Mouse (Mus musculus): ENCODE data around the gene Ezh1. TPM values are rescaled to one million over a fixed set of nuclear protein-coding genes. Genes with fewer than 3 reads are reported as not detected.

Gene Ezh1
- polyA plus RNA-seq, 1 experiment from 2014 or later = 18.7 TPM

DNA sequence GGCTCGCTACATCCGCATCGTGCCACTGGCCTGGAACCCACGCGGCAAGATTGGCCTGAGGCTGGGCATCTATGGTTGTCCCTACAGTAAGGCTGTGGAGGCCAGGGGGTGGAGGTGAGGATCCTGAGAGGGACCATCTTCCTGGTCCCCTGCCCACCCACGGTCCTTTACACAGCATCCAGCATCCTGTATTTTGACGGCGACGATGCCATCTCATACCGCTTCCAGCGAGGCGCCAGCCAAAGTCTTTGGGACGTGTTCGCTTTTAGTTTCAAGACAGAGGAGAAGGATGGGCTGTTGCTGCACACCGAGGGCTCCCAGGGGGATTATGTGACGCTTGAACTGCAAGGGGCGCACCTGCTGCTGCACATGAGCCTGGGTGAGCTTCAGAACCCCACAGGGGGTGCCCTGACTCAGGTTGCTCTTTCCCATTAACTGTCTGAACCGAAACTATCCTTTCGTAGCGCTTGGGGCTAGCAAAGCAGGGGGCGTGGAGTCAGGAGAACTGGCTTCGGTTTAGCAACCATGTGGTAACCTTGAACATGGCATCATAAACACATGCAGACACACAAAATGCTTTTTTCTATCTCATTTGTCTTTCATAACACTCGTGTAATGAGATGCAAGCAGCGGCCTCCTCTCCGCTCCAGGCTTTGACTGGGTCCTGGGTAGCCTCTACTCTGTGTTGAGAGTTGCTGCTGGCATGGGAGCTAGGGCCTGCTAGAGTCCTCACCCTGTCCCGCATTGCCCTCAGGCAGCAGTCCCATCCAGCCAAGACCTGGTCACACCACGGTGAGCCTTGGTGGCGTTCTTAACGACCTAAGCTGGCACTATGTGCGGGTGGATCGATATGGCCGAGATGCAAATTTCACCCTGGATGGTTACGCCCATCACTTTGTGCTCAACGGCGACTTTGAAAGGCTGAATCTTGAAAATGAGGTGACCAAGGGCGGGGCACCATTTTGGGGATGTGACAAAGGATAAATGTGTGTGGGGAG is 47.9 kb downstream of the Ezh1 start:
- Histone ChIP-seq H3K9ac (no peak overlapping the region), H3K9me3 (replicated peaks) (no peaks in the 10 kb centered on the region), H3K27me3 (peaks cover 46% of the 10 kb centered on the region), H3K36me3 (no peaks in the 10 kb centered on the region), H3K4me3 (replicated peaks) (no peak overlapping the region), H3K4me2 (replicated peaks) (peak overlapping the region; percentile 10; the same call in 1 of the 2 replicates), H3K4me1 (peaks cover 49% of the 10 kb centered on the region), H3K27ac (replicated peaks) (no peak overlapping the region)
- WGBS = 50% methylated on average over 36 of the region's 36 CpGs
- no peak for ATAC-seq (ENCODE audit: insufficient number of reproducible peaks, low FRiP score, low TSS enrichment, low read depth)

DNA sequence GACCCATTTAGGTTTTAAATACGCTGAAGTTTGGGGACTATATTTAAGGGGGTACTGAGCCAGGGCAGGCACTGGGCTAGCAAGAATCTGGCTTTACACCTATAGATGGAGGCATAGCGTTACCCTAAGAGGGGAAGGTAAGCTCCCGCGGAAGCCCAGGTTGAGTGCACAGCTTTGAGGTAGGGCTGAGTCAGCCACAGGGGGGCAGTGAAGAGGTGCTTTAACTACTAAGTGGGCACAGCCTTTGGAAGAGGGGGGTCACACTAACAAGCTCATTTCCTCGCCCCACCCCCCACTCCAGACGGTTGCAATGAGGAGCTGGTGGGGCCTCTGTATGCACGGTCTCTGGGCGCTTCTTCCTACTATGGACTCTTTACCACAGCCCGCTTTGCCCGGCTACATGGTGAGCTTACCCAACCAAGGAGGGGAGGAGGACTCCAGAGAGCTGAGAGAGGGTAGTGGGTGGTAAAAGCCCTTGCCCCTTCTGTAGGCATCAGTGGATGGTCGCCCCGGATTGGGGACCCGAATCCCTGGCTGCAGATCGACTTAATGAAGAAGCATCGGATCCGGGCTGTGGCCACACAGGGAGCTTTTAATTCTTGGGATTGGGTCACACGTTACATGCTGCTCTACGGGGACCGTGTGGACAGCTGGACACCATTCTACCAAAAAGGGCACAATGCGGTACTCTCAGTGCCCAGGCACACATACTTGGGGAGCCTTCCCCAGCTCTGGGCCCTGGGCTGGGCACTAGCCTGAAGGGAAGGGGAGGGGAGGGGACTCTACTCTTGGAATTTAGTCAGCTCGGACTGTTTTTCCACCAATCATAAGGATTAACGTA is 49.1 kb downstream of the Ezh1 start:
- Histone ChIP-seq H3K9me3 (replicated peaks) (no peaks in the 10 kb centered on the region), H3K36me3 (no peaks in the 10 kb centered on the region), H3K9ac (no peak overlapping the region), H3K4me3 (replicated peaks) (peak overlapping the region; percentile 32; the same call in 1 of the 2 replicates), H3K4me2 (replicated peaks) (peak overlapping the region; percentile 50; the same call in 1 of the 2 replicates), H3K4me1 (peaks cover 60% of the 10 kb centered on the region), H3K27ac (replicated peaks) (no peak overlapping the region), H3K27me3 (peaks cover 46% of the 10 kb centered on the region)
- ATAC-seq (ENCODE audit: insufficient number of reproducible peaks, low FRiP score, low TSS enrichment, low read depth) = no peak
- WGBS = 27% methylated on average over 22 of the region's 22 CpGs

DNA sequence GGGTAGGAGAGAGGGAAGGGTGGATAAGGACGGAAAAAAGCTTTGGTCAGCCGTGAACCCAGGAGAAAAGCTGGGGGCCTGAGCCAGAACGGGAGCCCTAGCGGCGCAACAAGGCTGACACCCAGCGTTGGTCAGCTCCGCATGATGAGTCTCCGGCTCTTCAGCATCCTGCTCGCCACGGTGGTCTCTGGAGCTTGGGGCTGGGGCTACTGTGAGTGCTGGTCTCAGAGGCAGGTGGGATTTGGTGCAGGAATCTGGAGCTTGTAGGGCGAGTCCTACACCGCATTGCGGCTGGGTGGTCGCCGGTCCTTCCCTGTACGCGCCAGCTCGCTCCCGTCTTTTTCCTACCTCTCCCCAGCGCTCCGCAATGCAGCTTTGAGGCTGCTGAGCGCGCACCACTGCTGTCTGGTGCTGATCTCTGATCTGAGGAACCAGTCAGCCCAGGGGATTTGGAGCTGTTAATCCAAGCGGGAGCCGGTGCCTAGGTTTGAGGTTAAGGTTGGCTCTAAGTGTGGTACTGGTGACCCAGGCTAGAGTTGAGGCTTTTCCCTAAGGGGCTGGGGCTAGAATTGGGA is 50.1 kb downstream of the Ezh1 start:
- WGBS = under 1% methylated on average over 25 of the region's 25 CpGs

DNA sequence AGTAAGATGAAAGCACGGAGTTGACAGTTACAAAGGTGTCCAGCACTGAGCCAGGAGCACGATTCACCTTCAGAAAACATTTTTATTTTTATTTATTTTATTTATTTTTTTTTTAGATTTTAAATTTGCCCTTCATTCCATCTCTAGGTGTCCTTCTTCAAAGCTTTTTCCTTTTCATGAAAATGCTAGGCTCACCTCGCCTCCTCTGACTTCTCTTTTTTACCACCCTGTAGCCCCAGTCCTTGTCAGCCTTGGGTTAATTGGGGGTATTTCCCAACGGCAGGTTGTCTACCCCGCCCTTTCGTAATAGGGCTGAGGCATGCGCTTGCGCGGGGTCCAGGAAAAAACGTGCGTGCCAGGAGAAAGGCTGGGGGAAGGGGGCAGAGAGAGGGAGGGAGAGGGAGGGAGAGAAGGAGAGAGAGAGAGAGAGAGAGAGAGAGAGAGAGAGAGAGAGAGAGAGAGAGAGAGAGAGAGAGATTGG is 50.6 kb downstream of the Ezh1 start:
- Histone ChIP-seq H3K27ac (replicated peaks) (no peak overlapping the region), H3K9ac (no peak overlapping the region), H3K27me3 (peaks cover 46% of the 10 kb centered on the region), H3K36me3 (no peaks in the 10 kb centered on the region), H3K4me1 (peaks cover 66% of the 10 kb centered on the region), H3K9me3 (replicated peaks) (no peaks in the 10 kb centered on the region), H3K4me3 (replicated peaks) (peak overlapping the region; percentile 32), H3K4me2 (replicated peaks) (peak overlapping the region; percentile 82)
- WGBS = 8% methylated on average over 11 of the region's 11 CpGs
- ATAC-seq (ENCODE audit: insufficient number of reproducible peaks, low FRiP score, low TSS enrichment, low read depth) = no peak

More for the DNA sequence above, 50.1 kb downstream of the Ezh1 start:
- Histone ChIP-seq H3K27ac (replicated peaks) (no peak overlapping the region), H3K4me3 (replicated peaks) (peak overlapping the region; percentile 32), H3K36me3 (no peaks in the 10 kb centered on the region), H3K4me2 (replicated peaks) (peak overlapping the region; percentile 50), H3K4me1 (peaks cover 66% of the 10 kb centered on the region), H3K27me3 (peaks cover 46% of the 10 kb centered on the region), H3K9me3 (replicated peaks) (no peaks in the 10 kb centered on the region), H3K9ac (no peak overlapping the region)
- ATAC-seq (ENCODE audit: insufficient number of reproducible peaks, low FRiP score, low TSS enrichment, low read depth) = no peak

DNA sequence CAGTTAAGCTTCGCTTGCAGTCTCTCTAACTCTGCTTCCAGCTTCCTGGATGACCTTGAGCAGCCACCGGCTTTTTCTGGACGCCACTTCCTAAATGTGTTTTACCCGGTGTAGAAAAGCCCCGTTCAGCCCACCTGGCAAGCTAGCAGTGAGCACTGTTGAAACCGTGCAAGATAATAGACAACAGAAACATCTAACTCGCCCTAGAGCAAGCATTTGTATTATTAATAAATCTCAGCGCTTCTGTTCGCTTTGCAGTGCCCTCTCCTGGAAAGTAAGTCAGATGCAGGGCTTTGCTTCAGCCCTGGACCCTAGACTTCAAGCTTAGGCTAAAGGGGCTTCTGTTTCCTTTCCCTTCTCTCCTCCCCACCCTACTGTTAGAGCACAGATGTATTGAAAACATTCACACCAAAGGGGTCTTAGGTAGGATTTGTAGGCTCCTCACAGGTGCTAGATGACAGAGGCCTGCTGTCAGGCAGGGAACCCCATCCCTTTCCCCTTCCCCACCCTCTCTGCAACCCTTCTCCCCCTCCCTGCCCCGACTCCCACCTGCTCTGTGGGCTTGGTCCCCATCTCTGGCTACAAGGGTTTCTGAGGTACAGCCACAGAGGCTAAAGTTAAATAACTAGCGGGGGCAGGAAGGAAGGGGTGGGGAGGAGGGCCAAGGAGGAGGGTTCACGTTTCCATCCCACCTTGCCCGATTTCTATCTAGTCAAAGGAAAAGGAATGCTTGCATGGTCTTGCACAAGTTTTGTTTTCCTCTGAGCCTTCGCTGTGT is 51.2 kb downstream of the Ezh1 start, which contains the start of gene Ccr10:
TSS of gene Ccr10 (minus strand) at position 593 of the 778 bp plus-strand sequence.
- no peaks in the 10 kb centered on the region for H3K36me3 ChIP-seq
- peak within 1 kb of the TSS; percentile 33 for H3K9ac ChIP-seq
- peak within 1 kb of the TSS; percentile 42 for H3K4me3 ChIP-seq (replicated peaks)
- H3K4me1 ChIP-seq = peaks cover 70% of the 10 kb centered on the region
- H3K27ac ChIP-seq (replicated peaks) = no peak within 1 kb of the TSS
- no peaks in the 10 kb centered on the region for H3K9me3 ChIP-seq (replicated peaks)
- peaks cover 46% of the 10 kb centered on the region for H3K27me3 ChIP-seq
- WGBS = 11% methylated on average over 14 of the region's 14 CpGs
- H3K4me2 ChIP-seq (replicated peaks) = peak within 1 kb of the TSS; percentile 82
- no peak for ATAC-seq (ENCODE audit: insufficient number of reproducible peaks, low FRiP score, low TSS enrichment, low read depth)

DNA sequence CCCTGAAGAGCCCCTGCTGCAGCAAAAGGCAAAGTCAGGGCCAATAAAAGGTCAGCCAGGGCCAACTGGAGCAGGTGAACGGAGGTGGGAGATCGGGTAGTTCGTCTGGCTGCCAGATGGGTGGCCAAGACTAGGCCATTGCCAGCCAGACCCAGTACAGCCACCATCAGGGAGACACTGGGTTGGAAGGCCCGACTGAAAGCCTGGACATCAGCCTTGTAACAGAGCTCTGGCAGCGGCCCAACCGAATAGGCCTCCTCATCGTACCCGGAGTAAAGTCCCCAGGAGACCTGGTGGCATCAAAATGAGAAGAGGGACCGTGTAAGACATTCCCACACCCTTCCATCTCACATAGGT is 51.9 kb downstream of the Ezh1 start:
- H3K27ac ChIP-seq (replicated peaks) = peak overlapping the region; percentile 82; the same call in 1 of the 2 replicates
- ATAC-seq (ENCODE audit: insufficient number of reproducible peaks, low FRiP score, low TSS enrichment, low read depth) = no peak
- WGBS = 29% methylated on average over 9 of the region's 9 CpGs
- H3K27me3 ChIP-seq = peaks cover 45% of the 10 kb centered on the region
- H3K9me3 ChIP-seq (replicated peaks) = no peaks in the 10 kb centered on the region
- peak overlapping the region; percentile 82 for H3K4me2 ChIP-seq (replicated peaks)
- H3K4me3 ChIP-seq (replicated peaks) = peak overlapping the region; percentile 42
- no peaks in the 10 kb centered on the region for H3K36me3 ChIP-seq
- peak overlapping the region; percentile 33 for H3K9ac ChIP-seq
- peaks cover 76% of the 10 kb centered on the region for H3K4me1 ChIP-seq

DNA sequence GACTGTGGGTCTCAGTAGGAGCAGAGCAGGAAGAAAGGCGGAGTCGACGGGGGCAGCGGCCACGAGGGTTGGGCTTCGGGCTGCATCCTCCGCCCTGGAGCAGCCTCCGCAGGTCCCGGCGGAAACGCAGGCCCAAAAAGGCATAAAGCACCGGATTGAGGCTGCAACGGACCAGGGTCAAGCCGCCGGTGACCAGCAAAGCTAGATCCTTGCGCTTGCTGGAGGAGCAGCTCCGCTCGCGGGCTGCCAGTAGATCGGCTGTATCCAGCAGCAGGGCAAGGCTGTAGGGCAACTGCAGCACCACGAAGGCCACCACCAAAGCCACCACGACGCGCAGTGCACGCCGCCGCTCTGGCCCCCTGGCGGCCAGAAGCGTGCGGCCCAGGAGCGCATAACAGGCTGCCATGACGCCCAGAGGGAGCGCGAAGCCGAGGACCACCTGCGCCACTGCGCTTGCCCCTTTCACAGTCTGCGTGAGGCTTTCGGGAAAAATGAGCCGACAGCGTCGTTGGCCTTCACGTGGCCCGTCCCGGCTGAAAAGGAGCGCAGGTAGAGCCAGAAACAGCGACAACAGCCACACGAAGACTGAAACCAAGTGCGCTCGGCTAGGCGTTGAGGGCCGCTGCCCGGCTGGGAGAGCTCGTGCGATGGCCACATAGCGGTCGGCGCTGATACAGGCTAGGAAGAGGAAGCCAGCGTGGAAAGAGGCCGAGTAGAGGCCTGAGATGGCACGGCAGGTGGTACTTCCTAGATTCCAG is 52.5 kb downstream of the Ezh1 start:
- H3K27me3 ChIP-seq = peaks cover 42% of the 10 kb centered on the region
- peak overlapping the region; percentile 82 for H3K27ac ChIP-seq (replicated peaks)

DNA sequence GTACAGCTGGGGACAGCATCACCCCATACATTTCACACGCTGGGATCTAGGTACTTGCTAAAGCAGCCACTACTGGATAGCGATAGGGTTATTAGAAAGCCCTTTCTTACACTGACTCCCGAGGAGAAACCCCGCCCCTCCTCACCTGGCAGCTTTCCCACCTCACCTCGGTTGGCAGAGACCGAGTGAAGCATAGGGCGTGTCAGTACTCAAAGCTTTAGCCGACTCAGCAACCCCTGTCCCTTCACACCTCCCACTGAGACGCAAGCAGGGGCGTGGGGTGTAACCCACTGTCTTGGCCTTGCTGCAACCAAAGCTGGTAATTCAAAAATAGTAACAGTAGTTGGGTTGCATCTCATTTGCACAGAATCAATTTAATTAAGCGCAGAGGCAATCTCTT is 53.2 kb downstream of the Ezh1 start:
- no peaks in the 10 kb centered on the region; the same call in 1 of the 2 replicates for H3K36me3 ChIP-seq
- no peak overlapping the region for H3K9ac ChIP-seq
- WGBS = 10% methylated on average over 11 of the region's 11 CpGs
- peak overlapping the region; percentile 42 for H3K4me3 ChIP-seq (replicated peaks)
- H3K4me2 ChIP-seq (replicated peaks) = peak overlapping the region; percentile 82
- peaks cover 42% of the 10 kb centered on the region for H3K27me3 ChIP-seq
- H3K9me3 ChIP-seq (replicated peaks) = no peaks in the 10 kb centered on the region
- H3K4me1 ChIP-seq = peaks cover 82% of the 10 kb centered on the region
- H3K27ac ChIP-seq (replicated peaks) = peak overlapping the region; percentile 82
- ATAC-seq (ENCODE audit: insufficient number of reproducible peaks, low FRiP score, low TSS enrichment, low read depth) = no peak

More for the DNA sequence above, 52.5 kb downstream of the Ezh1 start:
- 0 out of 2 replicates have a peak, but pooled peaks have one; percentile 25 for ATAC-seq (ENCODE audit: insufficient number of reproducible peaks, low FRiP score, low TSS enrichment, low read depth)
- H3K9ac ChIP-seq = peak overlapping the region; percentile 33
- WGBS = 2% methylated on average over 61 of the region's 61 CpGs
- no peaks in the 10 kb centered on the region for H3K9me3 ChIP-seq (replicated peaks)
- peaks cover 82% of the 10 kb centered on the region for H3K4me1 ChIP-seq
- H3K4me3 ChIP-seq (replicated peaks) = peak overlapping the region; percentile 42
- peak overlapping the region; percentile 82 for H3K4me2 ChIP-seq (replicated peaks)
- H3K36me3 ChIP-seq = no peaks in the 10 kb centered on the region

DNA sequence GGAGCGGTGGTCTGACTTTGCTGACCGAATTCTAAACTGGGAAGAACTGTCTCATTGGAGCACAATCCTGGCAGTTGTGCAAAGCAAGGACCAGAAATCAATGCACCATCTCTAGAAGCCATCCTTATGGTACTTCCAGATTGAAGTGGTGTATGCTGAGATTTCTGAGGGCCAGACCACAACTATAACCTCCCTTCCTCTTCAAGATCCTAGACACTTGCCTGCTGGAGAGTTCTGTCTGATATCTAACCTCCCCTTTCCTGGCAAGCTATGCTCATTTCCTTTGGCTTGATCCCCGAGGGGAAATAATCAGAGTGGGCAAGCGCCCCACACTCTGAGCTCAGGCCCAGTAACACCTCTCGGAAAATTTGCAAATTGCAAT is 53.8 kb downstream of the Ezh1 start:
- 11% methylated on average over 5 of the region's 5 CpGs for WGBS
- Histone ChIP-seq H3K9ac (peak overlapping the region; percentile 39), H3K4me1 (peaks cover 80% of the 10 kb centered on the region), H3K27ac (replicated peaks) (peak overlapping the region; percentile 95), H3K36me3 (peaks cover 4% of the 10 kb centered on the region), H3K4me3 (replicated peaks) (peak overlapping the region; percentile 58), H3K27me3 (peaks cover 42% of the 10 kb centered on the region), H3K9me3 (replicated peaks) (no peaks in the 10 kb centered on the region), H3K4me2 (replicated peaks) (peak overlapping the region; percentile 82)
- ATAC-seq (ENCODE audit: insufficient number of reproducible peaks, low FRiP score, low TSS enrichment, low read depth) = no peak

Data from embryonic facial prominence, embryonic 15.5 days (tissue).